Mouse (Mus musculus) C2C12 (cell line): ENCODE results near the gene Rock2.

Experiments used
- CTCF ChIP-seq: IDR thresholded peaks from one replicate; pipeline ENCODE4 v1.5.1; 2011; ENCODE audit not compliant: control insufficient read depth, insufficient read depth, insufficient read length
- MAX ChIP-seq: IDR thresholded peaks from one replicate; pipeline ENCODE4 v1.6.1; 2011; ENCODE audit warnings: mild to moderate bottlenecking, control low read depth
- USF1 ChIP-seq: IDR thresholded peaks from one replicate; pipeline ENCODE4 v1.6.1; 2011; ENCODE audit warnings: low read depth, mild to moderate bottlenecking, control low read depth, moderate library complexity

DNA sequence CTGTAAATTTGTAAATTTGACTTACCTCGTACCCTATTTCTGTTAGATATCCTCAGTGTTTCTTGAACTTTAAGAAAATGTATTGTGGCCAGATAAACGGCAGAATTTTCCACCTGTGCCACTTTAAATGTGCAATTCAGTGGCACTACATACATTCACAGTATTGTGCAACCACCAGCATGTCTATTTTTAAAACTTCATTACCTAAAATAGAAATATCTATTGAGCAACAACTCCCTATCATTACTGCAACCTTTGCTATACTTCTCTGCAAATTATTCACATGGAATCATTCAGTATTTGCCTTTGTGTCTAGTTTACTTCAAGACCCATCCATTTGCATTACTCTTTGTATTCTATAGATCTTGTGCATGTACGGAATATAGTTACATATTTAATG is 17.9 kb downstream of the Rock2 start:
- no peak for TF ChIP-seq MAX
- no peak for TF ChIP-seq CTCF
- TF ChIP-seq USF1 = no peak
